Mouse (Mus musculus): ENCODE measurements around the gene Hist1h2an. TPM values are rescaled to one million over a fixed set of nuclear protein-coding genes. Genes with fewer than 3 reads are reported as not detected.
A peak's percentile ranks its signal among the peaks of the same experiment; 100 is the strongest.
"Not testable (repeated sequence)": the region's sequence is repeated elsewhere in the genome, so short reads cannot be mapped to it uniquely, and the experiment has no call there.

Hist1h2an gene
- total and polyA plus RNA-seq, 2 experiments from 2014 or later: 1.8 to 677 TPM

DNA sequence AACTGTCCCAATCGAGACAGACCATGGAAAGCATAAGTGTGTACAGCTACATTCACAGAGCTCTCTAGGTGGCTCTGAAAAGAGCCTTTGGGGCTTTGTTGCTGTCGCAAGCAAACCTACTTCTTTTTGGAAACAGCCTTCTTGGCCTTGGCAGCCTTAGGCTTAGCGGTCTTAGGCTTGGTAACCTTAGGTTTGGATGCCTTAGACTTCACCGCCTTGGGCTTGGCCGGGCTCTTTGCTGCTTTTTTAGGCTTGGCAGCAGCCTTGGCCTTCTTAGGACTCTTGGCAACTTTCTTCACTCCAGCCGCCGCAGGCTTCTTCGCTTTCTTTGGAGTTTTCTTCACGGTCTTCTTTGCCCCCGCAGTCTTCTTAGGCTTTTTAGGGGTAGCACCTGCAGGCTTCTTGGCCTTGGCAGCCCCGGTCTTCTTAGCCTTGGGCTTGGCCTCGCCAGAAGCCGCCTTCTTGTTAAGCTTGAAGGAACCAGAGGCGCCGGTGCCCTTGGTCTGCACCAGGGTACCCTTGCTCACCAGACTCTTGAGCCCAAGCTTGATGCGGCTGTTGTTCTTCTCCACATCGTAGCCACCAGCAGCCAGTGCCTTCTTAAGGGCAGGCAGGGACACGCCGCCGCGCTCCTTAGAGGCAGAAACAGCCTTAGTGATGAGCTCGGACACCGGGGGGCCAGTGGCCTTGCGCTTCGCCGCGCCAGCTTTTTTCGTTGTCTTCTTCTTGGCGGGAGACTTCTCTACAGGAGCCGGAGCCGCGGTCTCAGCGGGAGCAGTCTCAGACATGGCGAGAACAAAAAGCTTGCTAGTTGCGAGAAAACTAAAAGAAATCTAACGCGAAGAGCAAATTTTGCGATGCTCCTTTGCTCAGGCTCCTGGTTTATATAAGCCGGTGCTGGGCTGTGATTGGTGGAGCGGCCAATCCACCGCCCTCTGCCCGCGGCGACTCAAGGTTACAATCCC, 7.0 kb downstream of the Hist1h2an start, which contains the start of gene Hist1h1b:
Gene Hist1h1b, minus strand, starts transcription at position 859 of the 965 bp plus-strand sequence.
- DNase-seq (ENCODE audit: low spot score) (peak; percentile 72), ATAC-seq (ENCODE audit: insufficient read depth, low read depth) (peak; percentile 39)
- Histone ChIP-seq H3K9ac (replicated peaks; ENCODE audit: low read depth, low read length) (peak within 1 kb of the TSS; percentile 67), H3K4me1 (ENCODE audit: control insufficient read depth, insufficient read depth) (peaks cover 19% of the 10 kb centered on the region), H3K4me3 (ENCODE audit: low read depth, low read length) (peak within 1 kb of the TSS; percentile 64), H3K9me3 (replicated peaks; ENCODE audit: control insufficient read depth, low read length) (no peaks in the 10 kb centered on the region), H3K36me3 (replicated peaks; ENCODE audit: control insufficient read depth, insufficient read depth, low read length) (no peaks in the 10 kb centered on the region), H3K27ac (ENCODE audit: low read depth) (peak within 1 kb of the TSS; percentile 82), H3K4me2 (ENCODE audit: low read depth, low read length) (peak within 1 kb of the TSS; percentile 86), H3K27me3 (ENCODE audit: control insufficient read depth, insufficient read depth, low read length) (no peaks in the 10 kb centered on the region)
- TF ChIP-seq CTCF (IDR thresholded peaks at IDR 0.05; ENCODE audit: low read depth) (no peak), EP300 (IDR thresholded peaks at IDR 0.05; ENCODE audit: low read depth) (0 out of 2 replicates have a peak, but pooled peaks have one; percentile 11)
- 1% methylated on average over 44 of the region's 44 CpGs for WGBS

DNA sequence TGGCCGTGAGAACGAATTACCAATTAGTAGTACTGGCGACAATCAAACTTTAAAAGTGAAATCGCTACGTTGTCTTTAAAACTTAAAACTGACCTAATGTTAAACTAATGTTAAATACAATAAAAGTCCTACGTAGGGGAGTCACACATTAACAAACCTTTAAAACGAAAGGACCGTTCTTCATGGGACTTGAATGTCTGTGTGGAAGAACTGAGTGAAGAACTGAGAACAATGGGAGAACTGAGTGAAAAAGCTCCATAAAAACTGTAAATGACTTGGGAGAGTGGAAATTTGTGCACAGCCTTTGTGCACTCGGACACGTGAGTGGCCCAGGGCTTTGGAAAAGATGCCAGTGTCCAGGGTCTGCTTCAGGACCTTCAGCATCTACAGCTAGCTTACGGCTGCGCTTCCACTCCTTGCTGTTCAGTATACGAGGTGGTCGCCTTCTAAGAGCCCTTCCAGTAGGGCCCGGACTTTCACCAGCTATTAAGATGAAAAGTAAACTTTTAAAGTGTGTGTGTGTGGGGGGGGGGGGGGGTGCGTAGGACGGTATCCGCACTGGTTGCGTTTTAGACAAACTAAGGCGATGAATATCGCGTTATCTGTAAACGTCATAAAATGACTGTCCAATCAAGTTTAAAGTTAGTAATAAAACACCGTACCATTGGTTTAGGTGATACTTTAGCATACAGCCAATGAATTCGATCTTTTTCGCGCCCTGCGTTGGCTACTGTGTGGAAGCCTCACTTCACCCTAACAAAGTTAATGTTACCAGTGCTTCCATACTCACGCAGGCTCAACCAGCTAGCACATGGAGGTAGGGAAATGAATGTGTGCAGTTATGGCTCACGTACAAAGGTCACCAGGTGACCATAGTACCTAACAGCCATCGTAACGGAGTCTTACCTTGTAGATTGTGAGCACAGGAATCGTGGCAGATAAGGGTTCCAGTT, 7.9 kb downstream of the Hist1h2an start:
- Histone ChIP-seq H3K9ac (replicated peaks; ENCODE audit: low read depth, low read length) (peak overlapping the region; percentile 67), H3K4me2 (ENCODE audit: low read depth, low read length) (peak overlapping the region; percentile 86), H3K36me3 (replicated peaks; ENCODE audit: control insufficient read depth, insufficient read depth, low read length) (no peaks in the 10 kb centered on the region), H3K4me3 (ENCODE audit: low read depth, low read length) (peak overlapping the region; percentile 64), H3K9me3 (replicated peaks; ENCODE audit: control insufficient read depth, low read length) (no peaks in the 10 kb centered on the region), H3K4me1 (ENCODE audit: control insufficient read depth, insufficient read depth) (peaks cover 18% of the 10 kb centered on the region), H3K27ac (ENCODE audit: low read depth) (peak overlapping the region; percentile 82), H3K27me3 (ENCODE audit: control insufficient read depth, insufficient read depth, low read length) (no peaks in the 10 kb centered on the region)
- DNase-seq (ENCODE audit: low spot score) (peak; percentile 94), ATAC-seq (ENCODE audit: insufficient read depth, low read depth) (peak; percentile 80)
- WGBS: 6% methylated on average over 33 of the region's 33 CpGs
- no peak for TF ChIP-seq CTCF (IDR thresholded peaks at IDR 0.05; ENCODE audit: low read depth)
- TF ChIP-seq EP300 (IDR thresholded peaks at IDR 0.05; ENCODE audit: low read depth): no peak

DNA sequence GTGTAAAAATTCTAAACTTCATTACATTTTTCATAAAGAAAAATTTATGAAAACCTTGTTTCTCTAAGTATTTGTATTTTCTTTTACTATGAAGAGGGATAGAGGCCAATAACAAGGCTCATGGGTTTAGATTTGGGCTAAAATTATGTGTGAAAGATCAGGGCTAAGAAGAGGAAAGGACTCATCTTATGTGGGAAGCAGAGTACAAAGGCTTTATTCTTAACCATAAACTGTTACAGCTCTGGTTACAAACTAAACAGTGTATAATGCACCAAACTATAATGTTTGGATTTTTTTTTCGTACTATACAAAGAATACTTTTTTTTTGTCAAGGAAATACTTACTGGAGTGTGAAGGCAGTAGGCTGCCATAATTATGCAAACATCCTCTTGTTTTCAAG, 31.3 kb downstream of the Hist1h2an start:
- DNase-seq (ENCODE audit: low spot score) (no peak), ATAC-seq (ENCODE audit: insufficient read depth, low read depth) (no peak)
- 0 out of 2 replicates have a peak overlapping the region, but pooled peaks have one; percentile 5 for H3K4me3 ChIP-seq (ENCODE audit: low read depth, low read length)
- H3K9me3 ChIP-seq (replicated peaks; ENCODE audit: control insufficient read depth, low read length): no peaks in the 10 kb centered on the region
- WGBS: 74% methylated on average over 1 of the region's 1 CpGs
- peaks cover 13% of the 10 kb centered on the region; the same call in 1 of the 2 replicates for H3K4me1 ChIP-seq (ENCODE audit: control insufficient read depth, insufficient read depth)
- peak overlapping the region; percentile 72 for H3K4me2 ChIP-seq (ENCODE audit: low read depth, low read length)
- TF ChIP-seq EP300 (IDR thresholded peaks at IDR 0.05; ENCODE audit: low read depth) (no peak), CTCF (IDR thresholded peaks at IDR 0.05; ENCODE audit: low read depth) (no peak)
- no peak overlapping the region for H3K27ac ChIP-seq (ENCODE audit: low read depth)
- no peaks in the 10 kb centered on the region for H3K27me3 ChIP-seq (ENCODE audit: control insufficient read depth, insufficient read depth, low read length)
- no peak overlapping the region; the same call in 1 of the 2 replicates for H3K9ac ChIP-seq (replicated peaks; ENCODE audit: low read depth, low read length)
- H3K36me3 ChIP-seq (replicated peaks; ENCODE audit: control insufficient read depth, insufficient read depth, low read length): no peaks in the 10 kb centered on the region

DNA sequence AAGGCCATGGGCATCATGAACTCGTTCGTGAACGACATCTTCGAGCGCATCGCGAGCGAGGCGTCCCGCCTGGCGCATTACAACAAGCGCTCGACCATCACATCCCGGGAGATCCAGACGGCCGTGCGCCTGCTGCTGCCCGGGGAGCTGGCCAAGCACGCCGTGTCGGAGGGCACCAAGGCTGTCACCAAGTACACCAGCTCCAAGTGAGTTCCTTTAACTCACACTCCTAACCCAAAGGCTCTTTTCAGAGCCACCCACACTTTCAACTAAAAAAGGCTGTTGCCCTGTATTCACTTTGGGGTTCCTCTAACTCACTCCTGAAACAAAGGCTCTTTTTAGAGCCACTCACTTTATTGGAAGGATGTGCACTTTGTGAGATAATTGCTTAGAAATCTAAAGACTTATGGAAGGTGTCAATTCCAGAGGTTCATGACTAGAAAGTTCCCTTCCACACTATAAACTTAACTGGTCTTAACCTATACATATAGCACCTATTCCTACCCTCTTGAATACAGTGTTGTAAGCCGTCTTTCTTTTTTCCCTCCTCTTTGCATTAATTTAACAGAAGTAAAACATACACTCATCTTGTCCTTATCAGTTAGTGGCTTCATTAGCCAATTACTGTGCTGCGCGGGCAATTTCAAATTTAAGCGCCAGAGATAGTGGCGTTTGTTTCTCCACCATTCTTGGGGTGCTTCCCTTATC, 32.6 kb downstream of the Hist1h2an start:
- DNase-seq (ENCODE audit: low spot score) (peak; percentile 28), ATAC-seq (ENCODE audit: insufficient read depth, low read depth) (peak; percentile 18)
- H3K27me3 ChIP-seq (ENCODE audit: control insufficient read depth, insufficient read depth, low read length); H3K36me3 ChIP-seq (replicated peaks; ENCODE audit: control insufficient read depth, insufficient read depth, low read length); H3K9me3 ChIP-seq (replicated peaks; ENCODE audit: control insufficient read depth, low read length): not testable (repeated sequence)
- peak overlapping the region; percentile 94 for H3K27ac ChIP-seq (ENCODE audit: low read depth)
- H3K4me2 ChIP-seq (ENCODE audit: low read depth, low read length): peak overlapping the region; percentile 72
- peaks cover 18% of the 10 kb centered on the region for H3K4me1 ChIP-seq (ENCODE audit: control insufficient read depth, insufficient read depth)
- 3% methylated on average over 12 of the region's 26 CpGs for WGBS
- peak overlapping the region; percentile 48 for H3K9ac ChIP-seq (replicated peaks; ENCODE audit: low read depth, low read length)
- peak overlapping the region; percentile 51 for H3K4me3 ChIP-seq (ENCODE audit: low read depth, low read length)

DNA sequence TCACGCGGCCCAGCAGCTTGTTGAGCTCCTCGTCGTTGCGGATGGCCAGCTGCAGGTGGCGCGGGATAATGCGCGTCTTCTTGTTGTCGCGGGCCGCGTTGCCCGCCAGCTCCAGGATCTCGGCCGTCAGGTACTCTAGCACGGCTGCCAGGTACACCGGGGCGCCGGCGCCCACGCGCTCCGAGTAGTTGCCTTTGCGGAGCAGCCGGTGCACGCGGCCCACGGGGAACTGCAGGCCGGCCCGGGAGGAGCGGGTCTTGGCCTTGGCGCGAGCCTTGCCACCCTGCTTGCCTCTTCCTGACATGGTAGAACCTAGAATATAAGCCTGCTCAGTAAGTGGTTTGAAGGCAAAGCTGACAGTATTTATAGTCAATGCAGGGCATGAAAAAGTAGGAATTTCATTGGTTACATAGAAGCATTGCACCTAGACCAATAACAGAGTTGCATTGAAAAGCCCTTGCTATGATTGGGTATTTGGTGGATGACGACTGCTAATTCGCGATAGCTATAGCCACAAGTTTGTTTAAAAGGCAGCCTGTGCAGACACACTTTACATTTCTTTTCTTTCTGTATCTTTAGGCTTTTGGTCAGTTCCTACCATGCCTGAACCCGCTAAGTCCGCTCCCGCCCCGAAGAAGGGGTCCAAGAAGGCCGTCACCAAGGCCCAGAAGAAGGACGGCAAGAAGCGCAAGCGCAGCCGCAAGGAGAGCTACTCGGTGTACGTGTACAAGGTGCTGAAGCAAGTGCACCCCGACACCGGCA, 33.3 kb downstream of the Hist1h2an start, which contains the start of the genes Hist1h2ak and Hist1h2bn:
Gene Hist1h2ak, minus strand, starts transcription at position 304 of the 762 bp plus-strand sequence.
Gene Hist1h2bn, plus strand, starts transcription at position 600 of the 762 bp plus-strand sequence.
- WGBS: 0% methylated on average over 36 of the region's 50 CpGs
- peak; percentile 98 for DNase-seq (ENCODE audit: low spot score)

More for the DNA sequence above, 33.3 kb downstream of the Hist1h2an start, which contains the start of the genes Hist1h2ak and Hist1h2bn:
- H3K4me2 ChIP-seq (ENCODE audit: low read depth, low read length): peak within 1 kb of the TSS; percentile 72
- not testable (repeated sequence) for H3K9me3 ChIP-seq (replicated peaks; ENCODE audit: control insufficient read depth, low read length); H3K27me3 ChIP-seq (ENCODE audit: control insufficient read depth, insufficient read depth, low read length); H3K36me3 ChIP-seq (replicated peaks; ENCODE audit: control insufficient read depth, insufficient read depth, low read length)
- peak within 1 kb of the TSS; percentile 94 for H3K27ac ChIP-seq (ENCODE audit: low read depth)
- peak; percentile 92 for ATAC-seq (ENCODE audit: insufficient read depth, low read depth)
- H3K9ac ChIP-seq (replicated peaks; ENCODE audit: low read depth, low read length): peak within 1 kb of the TSS; percentile 51
- peaks cover 23% of the 10 kb centered on the region for H3K4me1 ChIP-seq (ENCODE audit: control insufficient read depth, insufficient read depth)
- peak within 1 kb of the TSS; percentile 51 for H3K4me3 ChIP-seq (ENCODE audit: low read depth, low read length)

Data from heart, postnatal 0 days (tissue).